Mouse (Mus musculus) lung, embryonic 14.5 days (tissue): ENCODE measurements at regions not wholly inside any gene's neighbourhood (a gene's known extent, or its start where the extent isn't known, plus 50 kb on each side); places are given as distances from the start of the nearest gene placed in this dataset.

Source experiments
- ATAC-seq: fragments of 200-750 bp; cut with Nextera tagmentation; 2 replicates; pipeline ENCODE4 v1.8.0; 2017; ENCODE audit warnings: mild to moderate bottlenecking, moderate TSS enrichment, moderate library complexity; ENCODE audit not compliant: insufficient read depth
- DNase-seq: peaks from one replicate; pipeline ENCODE4 v3.0.0-alpha.2; 2015
- H3K27ac ChIP-seq: fragments of 300-500 bp; sonication (generic); 2 replicates; pipeline ENCODE4 v1.5.1; 2014; ENCODE audit warnings: low read depth, mild to moderate bottlenecking, moderate library complexity
- H3K27me3 ChIP-seq: fragments of 300-500 bp; sonication (generic); 2 replicates; pipeline ENCODE4 v1.6.1; 2014; ENCODE audit warnings: low read length, control low read depth; ENCODE audit not compliant: insufficient read depth
- H3K36me3 ChIP-seq: fragments of 300-500 bp; sonication (generic); 2 replicates; pipeline ENCODE4 v1.6.1; 2014; ENCODE audit warnings: control low read depth; ENCODE audit not compliant: insufficient read depth
- H3K4me1 ChIP-seq: fragments of 300-500 bp; sonication (generic); 2 replicates; pipeline ENCODE4 v1.6.1; 2014; ENCODE audit warnings: antibody characterized with exemption, control low read depth; ENCODE audit not compliant: insufficient read depth
- H3K4me2 ChIP-seq: fragments of 300-500 bp; sonication (generic); 2 replicates; pipeline ENCODE4 v1.6.1; 2014; ENCODE audit warnings: mild to moderate bottlenecking
- H3K4me3 ChIP-seq: fragments of 300-500 bp; sonication (generic); 2 replicates; pipeline ENCODE4 v1.5.1; 2014; ENCODE audit warnings: low read depth, low read length
- H3K9ac ChIP-seq: fragments of 300-500 bp; sonication (generic); 2 replicates; pipeline ENCODE4 v1.6.1; 2014
- H3K9me3 ChIP-seq: fragments of 300-500 bp; sonication (generic); 2 replicates; pipeline ENCODE4 v1.6.1; 2016; ENCODE audit warnings: low read depth, low read length, control low read depth
- CTCF ChIP-seq: IDR thresholded peaks from 2 replicates; pipeline ENCODE4 v1.5.1; 2016; ENCODE audit warnings: antibody characterized with exemption, low read depth
- WGBS: fragments of 180-500 bp; shearing (Covaris S2); extraction: QIAGEN DNeasy Blood & Tissue Kit; methylation state at CpG from one replicate; pipeline ENCODE4 v1.1.7; 2014; 5-methylcytosine and 5-hydroxymethylcytosine counted together

DNA sequence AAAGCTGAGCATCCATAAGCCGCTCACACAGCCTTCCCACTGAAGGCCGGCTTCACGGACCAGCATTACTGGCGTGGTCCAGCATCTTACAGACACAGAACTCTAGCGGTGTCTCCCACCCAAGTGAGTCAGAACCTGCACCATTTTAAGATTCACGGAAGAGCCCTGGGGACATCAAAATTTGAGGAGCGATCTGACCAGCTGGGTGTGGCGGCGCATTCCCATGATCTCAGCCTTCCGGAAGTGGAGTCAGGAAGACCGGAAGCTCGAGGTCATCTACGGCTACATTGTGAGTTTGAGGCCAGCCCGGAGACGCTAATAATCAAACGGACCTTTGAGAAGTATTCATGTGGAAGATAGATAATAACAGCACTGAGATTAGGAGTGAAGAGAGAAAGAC, 171.5 kb upstream of the Jmjd1c start:
- H3K9me3 ChIP-seq, result no peaks in the 10 kb centered on the region
- WGBS, result 78% methylated on average over 16 of the region's 16 CpGs
- ATAC-seq, result no peak
- H3K4me3 ChIP-seq, result no peak overlapping the region
- no peak for TF ChIP-seq CTCF
- H3K27me3 ChIP-seq, result no peaks in the 10 kb centered on the region
- no peak overlapping the region for H3K4me2 ChIP-seq
- H3K9ac ChIP-seq, result no peak overlapping the region
- DNase-seq, result no peak
- peaks cover 14% of the 10 kb centered on the region for H3K4me1 ChIP-seq
- H3K27ac ChIP-seq, result no peak overlapping the region
- H3K36me3 ChIP-seq, result no peaks in the 10 kb centered on the region

DNA sequence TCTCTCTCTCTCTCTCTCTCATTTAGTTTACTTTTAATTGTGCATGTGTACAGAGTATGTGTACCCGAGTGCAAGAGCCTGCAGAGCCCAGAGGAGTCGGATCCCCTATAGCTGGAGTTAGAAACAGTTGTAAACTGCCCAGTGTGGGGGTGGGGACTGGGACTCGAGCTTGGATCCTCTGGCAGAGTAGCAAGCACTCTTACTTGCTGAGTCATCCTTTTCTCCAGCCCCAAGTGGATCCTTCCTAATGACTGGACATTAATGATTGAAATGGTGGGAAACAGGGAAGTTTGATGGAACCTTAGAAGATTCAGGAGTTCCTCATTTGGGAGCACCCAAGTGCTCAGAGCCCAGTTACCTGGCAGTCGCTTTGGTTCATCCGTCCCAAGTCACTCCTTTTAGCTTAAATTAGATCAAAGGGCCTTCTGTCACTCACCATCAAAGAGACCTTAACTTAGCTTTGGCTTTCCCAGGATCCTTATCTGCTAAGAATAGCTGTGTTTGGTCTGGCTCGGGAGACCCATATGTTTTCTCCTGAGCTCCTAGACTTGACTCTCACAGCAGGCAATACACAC, 170.3 kb upstream of the Jmjd1c start:
- no peak for TF ChIP-seq CTCF
- peaks cover 14% of the 10 kb centered on the region for H3K4me1 ChIP-seq
- no peak for ATAC-seq

DNA sequence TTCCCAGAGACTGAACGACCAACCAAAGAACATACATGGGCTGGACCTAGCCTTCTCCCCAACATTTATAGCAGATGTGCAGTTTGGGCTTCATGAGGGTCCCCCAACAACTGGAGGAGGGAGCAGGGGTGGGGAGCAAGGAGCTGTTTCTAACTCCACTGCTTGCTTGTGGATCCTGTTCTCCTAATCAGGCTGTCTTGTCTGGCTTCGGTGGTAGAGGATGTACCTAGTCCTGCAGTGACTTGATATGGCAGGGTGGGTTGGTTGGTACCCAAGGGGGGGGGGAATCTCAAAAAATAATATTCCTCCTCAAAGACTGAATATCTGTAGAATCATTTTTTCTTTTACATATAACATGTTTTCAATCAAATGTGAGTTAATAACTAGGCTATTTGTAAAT, 168.3 kb upstream of the Jmjd1c start:
- H3K4me2 ChIP-seq, result no peak overlapping the region
- H3K9me3 ChIP-seq, result no peaks in the 10 kb centered on the region
- ATAC-seq (no peak), DNase-seq (no peak)
- no peak overlapping the region for H3K9ac ChIP-seq
- no peaks in the 10 kb centered on the region for H3K36me3 ChIP-seq
- no peak overlapping the region for H3K4me3 ChIP-seq
- 77% methylated on average over 2 of the region's 2 CpGs for WGBS
- no peaks in the 10 kb centered on the region; the same call in 1 of the 2 replicates for H3K4me1 ChIP-seq
- TF ChIP-seq CTCF, result no peak
- no peak overlapping the region for H3K27ac ChIP-seq
- H3K27me3 ChIP-seq, result no peaks in the 10 kb centered on the region

More for the DNA sequence above, 170.3 kb upstream of the Jmjd1c start:
- Histone ChIP-seq H3K4me2 (no peak overlapping the region), H3K36me3 (no peaks in the 10 kb centered on the region), H3K27ac (no peak overlapping the region), H3K9me3 (no peaks in the 10 kb centered on the region), H3K9ac (no peak overlapping the region), H3K4me3 (no peak overlapping the region), H3K27me3 (no peaks in the 10 kb centered on the region)
- 20% methylated on average over 6 of the region's 6 CpGs for WGBS
- DNase-seq, result no peak

DNA sequence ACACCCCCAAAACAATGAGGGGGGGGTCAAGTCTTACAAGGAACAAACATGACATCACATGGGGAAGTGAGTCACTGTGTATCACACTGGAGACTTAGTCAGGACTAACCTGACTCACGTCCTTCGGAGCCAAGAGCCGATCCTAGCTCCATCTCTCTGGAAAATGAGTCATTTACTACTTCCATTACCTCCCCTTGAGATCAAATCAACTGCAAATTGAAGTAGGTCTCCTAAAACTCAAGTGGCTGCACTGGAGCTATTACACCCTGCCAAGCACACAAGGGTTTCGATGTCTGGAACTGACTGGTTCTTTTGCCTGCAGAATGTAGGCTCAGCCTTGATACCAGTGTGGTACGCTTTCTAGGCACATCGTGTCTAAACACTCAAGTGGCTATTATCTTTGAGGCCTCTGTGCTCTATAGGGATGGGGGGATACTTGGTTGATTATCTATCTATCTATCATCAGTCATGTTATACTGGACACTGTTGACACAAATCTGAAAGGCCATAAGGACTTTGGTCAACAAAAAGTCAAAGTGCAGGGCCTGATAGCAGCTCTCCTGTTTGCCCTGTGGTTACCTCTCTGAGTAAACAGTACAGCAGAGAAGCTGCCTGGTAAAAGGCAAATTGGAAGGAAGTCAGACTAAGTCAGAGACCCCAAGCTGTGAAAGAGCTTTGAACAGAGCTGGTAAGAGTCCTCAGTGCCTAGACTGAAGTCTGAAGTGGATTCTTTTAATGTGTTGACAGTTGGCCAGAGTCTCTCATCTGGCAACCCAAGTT, 167.5 kb upstream of the Jmjd1c start:
- no peak for TF ChIP-seq CTCF

DNA sequence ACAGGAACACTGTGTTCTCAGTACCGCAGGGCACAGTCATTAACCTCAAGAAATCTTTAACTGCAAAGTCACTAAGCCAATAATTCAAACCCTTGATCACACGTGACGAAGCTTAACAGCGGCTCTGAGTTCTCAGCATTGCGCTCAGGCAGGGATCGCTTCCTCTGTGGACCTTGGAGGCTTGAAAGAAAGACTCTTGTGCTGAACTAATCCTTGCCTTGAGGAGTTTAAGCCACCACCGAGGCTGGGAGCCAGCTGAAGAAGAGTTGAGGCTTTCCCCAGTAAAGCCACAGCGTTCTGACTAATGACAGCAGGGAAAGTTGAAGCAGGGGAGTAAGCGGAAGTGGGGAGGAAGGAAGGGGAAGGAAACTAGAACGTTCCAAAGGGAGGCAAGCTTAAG, 165.4 kb upstream of the Jmjd1c start:
- H3K27ac ChIP-seq, result no peak overlapping the region
- H3K4me1 ChIP-seq, result no peaks in the 10 kb centered on the region; the same call in 1 of the 2 replicates
- WGBS, result 63% methylated on average over 10 of the region's 10 CpGs
- no peak for TF ChIP-seq CTCF
- ATAC-seq (no peak), DNase-seq (no peak)
- H3K36me3 ChIP-seq, result no peaks in the 10 kb centered on the region
- H3K4me3 ChIP-seq, result no peak overlapping the region
- H3K27me3 ChIP-seq, result no peaks in the 10 kb centered on the region
- no peaks in the 10 kb centered on the region for H3K9me3 ChIP-seq
- H3K4me2 ChIP-seq, result no peak overlapping the region
- H3K9ac ChIP-seq, result no peak overlapping the region

More for the DNA sequence above, 167.5 kb upstream of the Jmjd1c start:
- Histone ChIP-seq H3K4me3 (no peak overlapping the region), H3K36me3 (no peaks in the 10 kb centered on the region), H3K9me3 (no peaks in the 10 kb centered on the region), H3K4me2 (no peak overlapping the region), H3K27ac (no peak overlapping the region), H3K4me1 (no peaks in the 10 kb centered on the region; the same call in 1 of the 2 replicates), H3K9ac (no peak overlapping the region), H3K27me3 (no peaks in the 10 kb centered on the region)
- DNase-seq (peak; percentile 60), ATAC-seq (peak; percentile 75)
- 48% methylated on average over 6 of the region's 6 CpGs for WGBS

DNA sequence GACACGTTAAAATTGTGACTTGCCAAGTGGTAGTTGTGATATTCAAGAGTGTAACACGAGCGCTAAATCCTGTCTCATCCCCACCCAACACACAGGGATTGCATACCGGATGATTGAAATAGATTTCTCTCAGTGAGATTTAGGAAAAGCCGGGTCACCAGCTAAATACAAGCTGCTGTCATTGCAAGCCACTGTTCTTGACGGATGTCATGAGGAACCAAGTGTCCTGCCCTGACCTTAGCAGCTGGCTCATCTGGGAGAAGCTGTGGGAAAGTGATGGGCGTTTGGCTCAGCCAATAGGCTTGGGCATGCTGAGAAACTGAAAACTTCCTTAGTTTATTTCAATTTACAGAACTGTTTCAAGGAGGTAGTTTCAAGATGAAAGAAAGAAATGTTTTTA, 164.4 kb upstream of the Jmjd1c start:
- Histone ChIP-seq H3K4me3 (no peak overlapping the region), H3K9ac (no peak overlapping the region), H3K4me2 (no peak overlapping the region), H3K27ac (no peak overlapping the region), H3K36me3 (no peaks in the 10 kb centered on the region), H3K27me3 (no peaks in the 10 kb centered on the region), H3K9me3 (no peaks in the 10 kb centered on the region), H3K4me1 (no peaks in the 10 kb centered on the region; the same call in 1 of the 2 replicates)
- ATAC-seq, result no peak
- TF ChIP-seq CTCF, result no peak
- 54% methylated on average over 7 of the region's 7 CpGs for WGBS
- DNase-seq, result peak; percentile 65

DNA sequence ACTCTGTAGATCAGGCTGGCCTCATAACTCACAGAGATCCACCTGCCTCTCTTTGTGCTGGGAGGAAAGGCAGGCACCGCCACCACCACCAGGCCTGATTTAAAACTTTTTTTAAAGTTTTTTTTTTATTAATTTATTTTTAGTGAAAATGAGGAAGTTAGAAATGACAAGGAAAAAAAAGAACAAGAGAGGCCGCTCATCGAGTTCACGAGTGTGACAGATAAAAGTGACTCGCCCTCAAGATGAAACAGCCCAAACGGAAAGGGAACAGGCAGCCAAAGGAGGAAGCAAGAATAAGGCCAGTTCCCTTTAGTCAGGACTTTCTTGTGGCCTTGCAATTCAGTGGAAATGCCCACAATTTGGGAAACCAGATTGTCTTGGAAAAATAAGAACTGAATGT, 163.4 kb upstream of the Jmjd1c start:
- TF ChIP-seq CTCF, result no peak
- WGBS, result 68% methylated on average over 6 of the region's 6 CpGs
- ATAC-seq (no peak), DNase-seq (no peak)
- Histone ChIP-seq H3K36me3 (no peaks in the 10 kb centered on the region), H3K9ac (no peak overlapping the region), H3K4me1 (no peaks in the 10 kb centered on the region; the same call in 1 of the 2 replicates), H3K9me3 (no peaks in the 10 kb centered on the region), H3K27me3 (no peaks in the 10 kb centered on the region), H3K4me2 (no peak overlapping the region), H3K27ac (no peak overlapping the region), H3K4me3 (no peak overlapping the region)
